Mouse (Mus musculus) C2C12 (cell line): Measurements from ENCODE around the gene Cdc34. TPM values are rescaled to one million over a fixed set of nuclear protein-coding genes. Genes with fewer than 3 reads are reported as not detected.

ENCODE experiments used
- H3K27me3 ChIP-seq: one replicate; pipeline ENCODE4 v1.6.1; 2011; ENCODE audit not compliant: control insufficient read depth, insufficient read depth, insufficient read length
- H3K36me3 ChIP-seq: one replicate; pipeline ENCODE4 v1.6.1; 2011; ENCODE audit not compliant: control insufficient read depth, insufficient read depth
- H3K4me3 ChIP-seq: one replicate; pipeline ENCODE4 v1.5.1; 2011; ENCODE audit warnings: mild to moderate bottlenecking, control low read depth; ENCODE audit not compliant: poor library complexity, insufficient read depth, severe bottlenecking
- H3K79me2 ChIP-seq: one replicate; pipeline ENCODE4 v1.6.1; 2011; ENCODE audit not compliant: control insufficient read depth, insufficient read depth
- H3K79me3 ChIP-seq: one replicate; pipeline ENCODE4 v1.6.1; 2011; ENCODE audit warnings: low read depth, control low read depth
- H3ac ChIP-seq: one replicate; pipeline ENCODE3; 2011; ENCODE audit warnings: low read depth; ENCODE audit not compliant: control insufficient read depth, insufficient read length
- CEBPB ChIP-seq: IDR thresholded peaks from one replicate; pipeline ENCODE4 v1.6.1; 2011; ENCODE audit warnings: low read depth, mild to moderate bottlenecking, control low read depth, moderate library complexity
- CTCF ChIP-seq: IDR thresholded peaks from one replicate; pipeline ENCODE4 v1.5.1; 2011; ENCODE audit not compliant: control insufficient read depth, insufficient read depth, insufficient read length
- FOSL1 ChIP-seq: IDR thresholded peaks from one replicate; pipeline ENCODE4 v1.8.0; 2011; ENCODE audit warnings: mild to moderate bottlenecking, low read length; ENCODE audit not compliant: poor library complexity, insufficient read depth, severe bottlenecking
- MAX ChIP-seq: IDR thresholded peaks from one replicate; pipeline ENCODE4 v1.6.1; 2011; ENCODE audit warnings: mild to moderate bottlenecking, control low read depth
- MYOD1 ChIP-seq: IDR thresholded peaks from one replicate; pipeline ENCODE4 v1.6.1; 2011; ENCODE audit warnings: low read depth; ENCODE audit not compliant: control insufficient read depth, insufficient read length
- MYOG ChIP-seq: IDR thresholded peaks from one replicate; pipeline ENCODE4 v1.6.1; 2011; ENCODE audit not compliant: control insufficient read depth, insufficient read length; ENCODE audit errors: extremely low read depth
- USF1 ChIP-seq: IDR thresholded peaks from one replicate; pipeline ENCODE4 v1.6.1; 2011; ENCODE audit warnings: low read depth, mild to moderate bottlenecking, control low read depth, moderate library complexity
- polyA plus RNA-seq: library from polyadenylated mRNA; unstranded; fragments of >200 nt; fragmentation: generic; extraction: Trizol; gene quantifications from one replicate; pipeline ENCODE4 v1.2.1, GENCODE M21; 2012; ENCODE audit warnings: missing spikeins

Gene Cdc34
- polyA plus RNA-seq, 1 experiment = 235 TPM

DNA sequence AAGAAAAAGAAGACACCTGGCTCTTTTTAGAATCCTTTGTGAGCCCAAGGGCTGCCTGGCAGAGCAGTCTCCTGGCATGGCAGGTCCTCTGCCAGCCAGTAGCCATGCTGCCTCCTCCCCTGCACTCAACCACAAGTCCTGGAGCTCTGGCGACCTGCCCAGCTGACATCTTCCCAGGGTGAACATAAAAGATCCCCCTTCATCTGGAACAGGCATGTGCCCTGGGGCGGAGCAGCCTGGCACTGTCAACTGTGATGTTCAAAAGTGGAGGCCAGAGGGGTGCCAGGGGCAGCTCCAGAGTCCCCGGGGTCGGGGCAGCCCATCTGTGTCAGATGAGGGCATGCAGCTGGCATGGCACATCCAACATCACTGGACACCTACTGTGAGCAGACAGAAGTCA is 33.0 kb downstream of the Cdc34 start:
- H3K27me3 ChIP-seq = peaks cover 32% of the 10 kb centered on the region
- no peaks in the 10 kb centered on the region for H3K79me2 ChIP-seq
- no peak for TF ChIP-seq USF1
- no peak for TF ChIP-seq MYOG
- TF ChIP-seq FOSL1 = no peak
- no peak for TF ChIP-seq MYOD1
- TF ChIP-seq MAX = no peak
- no peak for TF ChIP-seq CTCF
- no peak for TF ChIP-seq CEBPB
- H3K36me3 ChIP-seq = peaks cover 21% of the 10 kb centered on the region
- no peaks in the 10 kb centered on the region for H3K79me3 ChIP-seq
- H3ac ChIP-seq = no peak overlapping the region
- no peak overlapping the region for H3K4me3 ChIP-seq

DNA sequence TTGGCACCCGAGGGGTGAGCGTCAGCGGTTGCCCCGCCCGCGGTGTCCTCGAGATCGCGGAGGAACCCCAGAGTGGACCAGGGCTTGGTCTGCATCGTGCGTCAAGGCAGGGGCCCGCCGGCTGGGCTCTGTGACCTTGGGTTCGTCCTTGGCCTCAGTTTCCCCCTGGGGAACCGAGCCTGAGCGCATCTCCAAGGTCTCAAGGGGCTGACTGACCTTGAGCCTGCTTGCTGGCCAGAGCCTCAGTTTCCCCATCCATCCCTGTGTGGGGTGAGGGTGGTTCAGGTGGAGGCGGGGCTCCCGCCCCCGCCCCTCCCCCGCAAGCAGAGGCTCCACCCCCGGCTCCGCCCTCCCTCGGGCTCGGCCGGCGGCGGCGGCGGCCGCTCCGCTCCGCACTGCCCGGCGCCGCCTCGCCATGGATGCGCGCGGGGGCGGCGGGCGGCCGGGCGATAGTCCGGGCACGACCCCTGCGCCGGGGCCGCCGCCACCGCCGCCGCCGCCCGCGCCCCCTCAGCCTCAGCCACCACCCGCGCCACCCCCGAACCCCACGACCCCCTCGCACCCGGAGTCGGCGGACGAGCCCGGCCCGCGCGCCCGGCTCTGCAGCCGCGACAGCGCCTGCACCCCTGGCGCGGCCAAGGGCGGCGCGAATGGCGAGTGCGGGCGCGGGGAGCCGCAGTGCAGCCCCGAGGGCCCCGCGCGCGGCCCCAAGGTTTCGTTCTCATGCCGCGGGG is 34.4 kb downstream of the Cdc34 start, which contains the start of gene Hcn2:
Hcn2 (plus strand) TSS at position 381 of the 734 bp plus-strand sequence.
- peak within 1 kb of the TSS; percentile 47 for H3ac ChIP-seq
- H3K36me3 ChIP-seq = peaks cover 8% of the 10 kb centered on the region
- no peaks in the 10 kb centered on the region for H3K79me3 ChIP-seq
- H3K79me2 ChIP-seq = no peaks in the 10 kb centered on the region
- H3K4me3 ChIP-seq = peak within 1 kb of the TSS; percentile 14
- peaks cover 40% of the 10 kb centered on the region for H3K27me3 ChIP-seq
- no peak for TF ChIP-seq MYOD1
- TF ChIP-seq MAX = no peak
- TF ChIP-seq CTCF = no peak
- no peak for TF ChIP-seq MYOG
- no peak for TF ChIP-seq CEBPB
- TF ChIP-seq USF1 = no peak
- no peak for TF ChIP-seq FOSL1

DNA sequence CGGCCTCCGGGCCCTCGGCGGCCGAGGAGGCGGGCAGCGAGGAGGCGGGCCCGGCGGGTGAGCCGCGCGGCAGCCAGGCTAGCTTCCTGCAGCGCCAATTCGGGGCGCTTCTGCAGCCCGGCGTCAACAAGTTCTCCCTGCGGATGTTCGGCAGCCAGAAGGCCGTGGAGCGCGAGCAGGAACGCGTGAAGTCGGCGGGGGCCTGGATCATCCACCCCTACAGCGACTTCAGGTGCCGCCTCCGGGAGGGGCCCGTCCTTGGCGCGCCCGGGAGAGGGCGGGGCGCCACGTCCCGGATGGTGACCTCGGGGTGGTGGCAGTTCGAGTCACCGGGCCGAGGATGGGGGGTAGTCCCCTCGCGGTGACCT is 35.0 kb downstream of the Cdc34 start:
- Histone ChIP-seq H3K79me2 (no peaks in the 10 kb centered on the region), H3K4me3 (peak overlapping the region; percentile 14), H3K27me3 (peaks cover 42% of the 10 kb centered on the region), H3ac (no peak overlapping the region), H3K36me3 (peaks cover 3% of the 10 kb centered on the region), H3K79me3 (no peaks in the 10 kb centered on the region)
- TF ChIP-seq MYOD1 (no peak), USF1 (no peak), FOSL1 (no peak), CEBPB (no peak), MAX (no peak), CTCF (no peak), MYOG (no peak)

DNA sequence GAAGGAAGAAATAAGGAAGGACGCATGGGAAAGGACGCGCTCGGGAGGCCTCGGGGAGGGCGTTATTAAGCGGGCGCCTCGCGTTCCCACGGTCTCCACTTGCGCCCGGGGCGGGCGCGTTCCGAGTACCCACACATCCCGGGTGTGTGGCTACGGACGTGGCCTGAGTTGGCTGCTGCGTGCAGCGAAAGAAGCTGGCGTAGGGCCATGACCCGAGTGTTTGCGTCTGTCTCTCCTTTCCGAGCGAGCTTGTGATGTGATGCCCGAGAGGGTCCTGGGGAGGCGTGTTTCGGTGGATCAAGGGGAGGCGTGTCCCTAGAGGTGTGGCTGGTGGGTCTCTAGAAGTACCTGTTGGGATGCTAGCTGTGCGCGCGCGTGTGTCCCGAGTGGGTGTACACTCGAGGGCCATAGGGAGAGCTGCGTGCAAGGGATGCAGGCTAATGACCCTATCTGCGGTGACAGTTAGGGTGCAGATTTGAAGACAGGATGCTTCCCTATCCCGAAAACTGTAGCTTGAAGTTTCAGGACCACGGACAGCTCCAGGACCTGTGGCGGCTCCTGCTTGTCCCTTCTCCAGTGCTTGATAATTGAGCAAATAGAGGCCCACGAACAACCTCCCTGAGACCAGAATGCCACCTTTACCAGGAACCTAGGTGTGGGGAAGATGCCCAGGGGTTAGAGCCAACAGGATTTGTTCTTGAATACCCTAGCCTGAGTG is 35.8 kb downstream of the Cdc34 start:
- no peak overlapping the region for H3K4me3 ChIP-seq

DNA sequence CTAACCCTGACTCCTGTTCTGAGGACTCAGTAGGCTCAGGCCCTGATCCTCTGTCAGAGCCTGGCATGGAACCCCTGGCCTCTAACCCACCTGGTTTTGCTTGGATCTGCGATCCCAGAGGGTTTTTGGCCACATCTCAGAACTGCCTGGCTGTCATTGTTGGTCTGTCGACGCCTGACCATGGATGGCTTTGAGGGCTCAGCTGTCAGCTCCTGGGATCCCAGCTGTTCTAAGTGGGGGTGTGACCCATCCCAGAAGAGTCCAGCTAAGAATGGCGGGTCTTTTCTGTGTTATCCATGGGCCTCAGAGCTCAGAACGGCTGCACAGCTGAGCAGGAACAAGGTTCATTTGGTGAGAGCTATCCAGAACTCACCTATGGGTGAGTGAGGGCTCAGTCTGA is 39.1 kb downstream of the Cdc34 start:
- Histone ChIP-seq H3K36me3 (no peaks in the 10 kb centered on the region), H3K4me3 (no peak overlapping the region), H3K79me2 (no peaks in the 10 kb centered on the region), H3K27me3 (peaks cover 45% of the 10 kb centered on the region), H3ac (no peak overlapping the region), H3K79me3 (no peaks in the 10 kb centered on the region)
- TF ChIP-seq MYOD1 (no peak), MYOG (no peak), USF1 (no peak), CEBPB (no peak), FOSL1 (no peak), MAX (no peak), CTCF (no peak)

More for the DNA sequence above, 35.8 kb downstream of the Cdc34 start:
- TF ChIP-seq CTCF (no peak), CEBPB (no peak), MAX (no peak)
- H3K36me3 ChIP-seq = no peaks in the 10 kb centered on the region
- no peak overlapping the region for H3ac ChIP-seq
- peaks cover 50% of the 10 kb centered on the region for H3K27me3 ChIP-seq
- no peaks in the 10 kb centered on the region for H3K79me2 ChIP-seq
- H3K79me3 ChIP-seq = no peaks in the 10 kb centered on the region

DNA sequence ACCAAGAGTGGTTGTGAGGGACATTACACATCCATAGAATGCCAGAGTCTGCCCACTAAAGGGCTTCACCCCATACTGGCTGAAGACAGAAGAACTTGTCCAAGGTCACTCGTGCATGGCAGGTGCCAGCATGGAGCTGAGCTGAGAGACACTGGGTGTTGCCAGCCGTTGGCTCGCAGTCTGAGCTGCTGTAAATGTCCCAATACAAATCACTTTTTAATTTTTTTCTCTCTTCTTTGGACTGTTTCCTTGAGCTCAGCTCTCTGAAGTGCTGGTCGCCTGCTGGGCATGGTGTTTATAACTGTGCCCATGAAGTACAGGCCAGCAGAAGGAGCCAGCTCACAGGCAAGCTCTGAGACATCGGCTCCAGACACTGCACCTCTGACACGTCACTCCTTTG is 41.1 kb downstream of the Cdc34 start:
- H3K79me3 ChIP-seq = no peaks in the 10 kb centered on the region
- no peak overlapping the region for H3ac ChIP-seq
- H3K36me3 ChIP-seq = no peaks in the 10 kb centered on the region
- no peak overlapping the region for H3K4me3 ChIP-seq
- no peak for TF ChIP-seq FOSL1
- no peak for TF ChIP-seq MAX
- TF ChIP-seq MYOG = no peak
- no peak for TF ChIP-seq USF1
- no peak for TF ChIP-seq MYOD1
- TF ChIP-seq CEBPB = no peak
- no peaks in the 10 kb centered on the region for H3K79me2 ChIP-seq
- H3K27me3 ChIP-seq = peaks cover 27% of the 10 kb centered on the region
